Mouse (Mus musculus) liver, embryonic 11.5 days (tissue): Measurements from ENCODE around the gene Pcnx. TPM values are rescaled to one million over a fixed set of nuclear protein-coding genes. Genes with fewer than 3 reads are reported as not detected.
A peak's percentile ranks its signal among the peaks of the same experiment; 100 is the strongest.

ENCODE experiments used
- ATAC-seq: fragments of 200-750 bp; cut with Nextera tagmentation; replicated peaks from 2 replicates; pipeline ENCODE4 v1.8.0; 2017; ENCODE audit warnings: moderate number of reproducible peaks, mild to moderate bottlenecking, moderate TSS enrichment, moderate library complexity; ENCODE audit not compliant: low FRiP score
- DNase-seq: peaks from one replicate; pipeline ENCODE4 v3.0.0-alpha.2; 2017; ENCODE audit warnings: low spot score
- H3K27ac ChIP-seq: fragments of 300-500 bp; sonication (generic); 2 replicates; pipeline ENCODE4 v1.5.1; 2014; ENCODE audit warnings: mild to moderate bottlenecking, low read depth, low read length, control low read depth
- H3K27me3 ChIP-seq: fragments of 300-500 bp; sonication (generic); replicated peaks from 2 replicates; pipeline ENCODE4 v1.6.1; 2014; ENCODE audit warnings: low read length, mixed read lengths; ENCODE audit not compliant: control insufficient read depth, insufficient read depth
- H3K36me3 ChIP-seq: fragments of 300-500 bp; sonication (generic); 2 replicates; pipeline ENCODE4 v1.6.1; 2014; ENCODE audit warnings: mild to moderate bottlenecking, low read length, moderate library complexity, mixed read lengths; ENCODE audit not compliant: control insufficient read depth, insufficient read depth
- H3K4me1 ChIP-seq: fragments of 300-500 bp; sonication (generic); replicated peaks from 2 replicates; pipeline ENCODE4 v1.6.1; 2014; ENCODE audit warnings: low read length, mixed read lengths; ENCODE audit not compliant: control insufficient read depth, insufficient read depth
- H3K4me2 ChIP-seq: fragments of 300-500 bp; sonication (generic); 2 replicates; pipeline ENCODE4 v1.6.1; 2014; ENCODE audit warnings: mild to moderate bottlenecking, control low read depth, moderate library complexity
- H3K4me3 ChIP-seq: fragments of 300-500 bp; sonication (generic); 2 replicates; pipeline ENCODE4 v1.5.1; 2014; ENCODE audit warnings: low read depth, low read length, control low read depth
- H3K9ac ChIP-seq: fragments of 300-500 bp; sonication (generic); 2 replicates; pipeline ENCODE4 v1.6.1; 2014; ENCODE audit warnings: low read depth, low read length, control low read depth
- H3K9me3 ChIP-seq: fragments of 300-500 bp; sonication (generic); 2 replicates; pipeline ENCODE4 v1.6.1; 2016; ENCODE audit warnings: low read length, inconsistent platforms, mixed read lengths; ENCODE audit not compliant: control insufficient read depth
- WGBS: fragments of 180-500 bp; shearing (Covaris S2); extraction: QIAGEN DNeasy Blood & Tissue Kit; methylation state at CpG from one replicate; pipeline ENCODE4 v1.1.7; 2014; 5-methylcytosine and 5-hydroxymethylcytosine counted together
- polyA plus RNA-seq: library from polyadenylated mRNA; unstranded; fragments of >200 nt; fragmentation: Nextera tagmentation; extraction: Ambion mirVana; gene quantifications from 2 replicates; pipeline ENCODE4 v1.2.1, GENCODE M21; 2014

Gene Pcnx
- 7.9 and 9.4 TPM in 2 replicates for polyA plus RNA-seq

DNA sequence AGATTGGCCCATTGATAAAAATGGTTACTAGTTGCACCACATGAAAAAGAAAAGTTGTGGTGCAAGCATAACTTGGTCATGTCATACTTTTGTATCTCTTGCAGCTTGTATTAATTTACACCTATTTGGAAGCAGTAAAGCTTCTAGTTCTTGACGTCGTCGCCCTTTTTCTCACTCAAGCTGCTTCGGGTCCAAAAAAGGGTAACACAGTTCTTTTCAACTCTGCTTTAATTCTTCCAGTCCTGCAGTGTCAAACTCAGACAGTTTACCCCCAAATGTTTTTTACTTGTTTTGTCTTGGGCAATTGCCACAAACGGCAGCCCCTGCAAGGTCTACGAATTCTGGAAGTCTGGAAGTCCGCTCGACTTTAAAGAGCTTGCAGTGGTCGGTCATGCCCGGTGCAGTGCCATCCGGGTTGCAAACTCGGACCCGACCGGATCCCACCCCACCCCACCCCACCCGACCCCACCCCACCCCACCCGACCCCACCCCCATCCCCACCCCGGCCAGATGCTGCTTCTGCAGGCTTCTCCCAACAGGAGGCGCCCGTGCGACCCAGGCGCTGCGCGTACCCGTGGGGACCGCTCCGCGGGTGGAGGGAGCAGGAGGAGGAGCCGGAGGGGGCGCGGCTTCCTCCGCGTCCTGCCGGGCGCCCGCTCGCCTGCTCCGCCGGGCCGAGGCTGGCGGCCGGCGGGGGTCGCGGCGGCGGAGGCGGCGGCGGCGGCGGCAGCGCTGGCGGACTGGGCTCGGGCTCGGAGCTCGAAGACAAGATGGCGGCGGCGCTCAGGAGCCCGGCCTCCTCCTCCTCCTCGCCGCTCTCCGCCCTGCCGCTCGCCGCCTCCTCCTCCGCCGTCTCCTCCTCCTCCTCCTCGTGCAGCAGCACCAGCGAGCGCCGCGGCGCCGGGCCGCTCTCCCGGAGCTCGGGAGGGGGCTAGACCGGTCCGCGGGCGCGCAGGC, at the start of gene Pcnx:
Gene Pcnx, plus strand, starts transcription at position 673 of the 957 bp plus-strand sequence.
- no peaks in the 10 kb centered on the region for H3K9me3 ChIP-seq
- peaks cover 13% of the 10 kb centered on the region for H3K4me1 ChIP-seq
- ATAC-seq (peak; percentile 82), DNase-seq (peak; percentile 82)
- H3K36me3 ChIP-seq: no peaks in the 10 kb centered on the region
- H3K27me3 ChIP-seq: peaks cover 3% of the 10 kb centered on the region
- peak within 1 kb of the TSS; percentile 66 for H3K9ac ChIP-seq
- WGBS: 5% methylated on average over 31 of the region's 83 CpGs
- peak within 1 kb of the TSS; percentile 87 for H3K4me2 ChIP-seq
- H3K4me3 ChIP-seq: peak within 1 kb of the TSS; percentile 72
- peak within 1 kb of the TSS; percentile 54 for H3K27ac ChIP-seq

GRCm38 (mm10) chr12:81810417-81810816, 49.4 kb upstream of the Pcnx start:
- WGBS: 49% methylated on average over 8 of the region's 8 CpGs
- DNase-seq (no peak), ATAC-seq (no peak)
- Histone ChIP-seq H3K27ac (no peak overlapping the region), H3K4me2 (no peak overlapping the region), H3K9me3 (no peaks in the 10 kb centered on the region), H3K9ac (no peak overlapping the region), H3K36me3 (no peaks in the 10 kb centered on the region), H3K4me1 (peaks cover 7% of the 10 kb centered on the region), H3K27me3 (0 out of 2 replicates have a peak, but pooled peaks cover 2% of the 10 kb centered on the region), H3K4me3 (no peak overlapping the region)

DNA sequence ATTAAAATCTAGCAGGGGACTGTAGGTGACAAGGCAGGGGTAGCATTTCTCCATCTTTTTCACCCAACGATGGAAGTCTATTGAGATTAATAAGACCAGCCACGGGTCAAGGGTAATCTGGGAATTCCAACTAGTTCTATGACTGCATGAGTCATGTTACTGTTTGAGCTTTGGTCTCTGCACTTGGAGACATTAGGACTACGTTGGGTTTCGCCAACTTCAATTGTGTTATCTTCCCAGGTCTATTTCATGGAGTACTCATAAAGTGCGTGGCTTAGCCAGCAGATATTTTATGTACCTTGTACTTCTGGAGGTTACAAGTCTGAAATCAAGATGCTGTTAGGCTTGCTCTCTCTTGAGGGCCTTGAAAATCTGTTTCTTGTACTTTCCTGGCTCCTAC, 45.1 kb upstream of the Pcnx start:
- Histone ChIP-seq H3K27me3 (no peaks in the 10 kb centered on the region), H3K4me2 (no peak overlapping the region), H3K27ac (no peak overlapping the region), H3K36me3 (no peaks in the 10 kb centered on the region), H3K9me3 (no peaks in the 10 kb centered on the region), H3K4me1 (no peaks in the 10 kb centered on the region), H3K9ac (no peak overlapping the region), H3K4me3 (no peak overlapping the region)
- ATAC-seq: no peak
- 83% methylated on average over 5 of the region's 5 CpGs for WGBS
- no peak for DNase-seq

DNA sequence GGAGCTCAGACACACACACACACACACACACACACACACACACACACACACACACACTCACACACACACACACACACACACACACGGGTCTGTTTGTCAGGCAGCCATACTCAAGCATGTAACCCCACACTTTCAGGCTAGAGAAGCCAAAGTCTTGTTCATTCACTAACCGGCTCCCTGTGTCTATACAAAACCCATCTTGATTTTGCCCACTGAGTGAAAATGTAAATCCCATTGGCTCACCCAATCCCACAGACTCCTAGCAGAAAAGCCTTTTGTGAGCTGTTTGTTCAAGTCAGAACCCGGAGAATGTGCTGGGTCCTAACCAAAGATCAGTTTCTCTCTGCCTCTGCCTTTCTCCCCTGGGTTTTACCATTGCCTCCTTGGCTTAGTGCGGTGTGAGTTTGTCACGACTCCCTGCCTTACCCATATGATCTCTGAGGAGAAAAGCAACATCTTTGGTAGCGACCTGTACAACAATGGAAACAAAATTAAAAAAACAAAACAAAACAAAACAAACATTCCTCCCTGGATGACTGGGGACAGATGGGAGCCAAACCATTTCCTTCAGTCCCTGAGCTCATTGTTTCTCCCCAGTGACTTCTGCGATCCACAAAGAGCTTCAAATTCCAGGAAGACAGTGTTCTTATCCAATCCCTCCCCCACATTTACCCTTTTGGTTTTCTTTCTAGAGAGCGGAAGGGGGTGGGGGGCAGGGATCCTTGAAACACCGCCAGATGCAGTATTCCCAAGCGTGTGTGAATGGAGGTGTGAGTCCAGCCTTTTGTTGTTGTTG, 43.3 kb upstream of the Pcnx start:
- H3K9me3 ChIP-seq: no peaks in the 10 kb centered on the region
- H3K9ac ChIP-seq: no peak overlapping the region
- H3K4me2 ChIP-seq: peak overlapping the region; percentile 29; the same call in 1 of the 2 replicates
- no peaks in the 10 kb centered on the region for H3K27me3 ChIP-seq
- no peaks in the 10 kb centered on the region for H3K4me1 ChIP-seq
- no peaks in the 10 kb centered on the region for H3K36me3 ChIP-seq
- DNase-seq (no peak), ATAC-seq (no peak)
- WGBS: 23% methylated on average over 10 of the region's 10 CpGs
- no peak overlapping the region for H3K27ac ChIP-seq
- H3K4me3 ChIP-seq: no peak overlapping the region

DNA sequence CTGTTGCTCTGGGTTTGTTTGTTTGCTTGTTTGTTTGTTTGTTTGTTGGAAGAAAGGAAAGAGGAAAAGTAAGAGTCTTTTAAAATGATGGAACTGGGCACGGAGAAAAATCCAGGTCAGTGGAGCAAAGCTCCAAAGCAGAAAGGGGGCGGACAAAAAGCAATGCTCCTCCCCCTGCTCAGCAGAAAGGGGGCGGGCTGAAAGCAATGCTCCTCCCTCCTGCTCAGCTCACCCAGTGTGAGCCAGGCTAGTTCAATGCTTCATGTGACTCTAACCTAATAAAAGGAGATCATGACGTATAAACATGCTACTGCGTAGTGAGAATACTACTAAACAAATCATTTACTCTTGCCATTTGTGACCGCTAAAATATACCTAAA, 42.7 kb upstream of the Pcnx start:
- H3K27ac ChIP-seq: no peak overlapping the region
- WGBS: 38% methylated on average over 6 of the region's 6 CpGs
- peak overlapping the region; percentile 29; the same call in 1 of the 2 replicates for H3K4me2 ChIP-seq

DNA sequence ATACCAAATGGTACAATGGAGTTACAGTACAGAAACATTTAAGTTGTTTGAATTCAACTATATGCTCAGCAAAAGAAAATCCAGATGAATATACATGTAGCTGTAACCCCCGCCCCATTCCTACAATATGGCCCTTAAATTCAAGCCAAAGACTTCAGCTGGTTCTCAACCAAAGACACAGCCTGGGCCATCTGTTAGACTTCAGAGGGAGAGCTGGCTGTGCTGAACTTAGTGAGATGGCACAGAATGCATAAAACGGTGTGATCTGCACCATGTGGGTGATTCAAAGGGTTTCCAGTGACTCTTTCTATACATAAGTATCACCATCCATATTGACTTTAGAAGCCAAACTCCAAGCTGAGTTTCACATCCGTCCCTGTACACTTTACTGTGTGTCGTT, 39.1 kb upstream of the Pcnx start:
- DNase-seq: no peak
- Histone ChIP-seq H3K27me3 (no peaks in the 10 kb centered on the region), H3K4me2 (no peak overlapping the region), H3K36me3 (no peaks in the 10 kb centered on the region), H3K4me3 (no peak overlapping the region), H3K4me1 (no peaks in the 10 kb centered on the region), H3K9me3 (no peaks in the 10 kb centered on the region), H3K9ac (no peak overlapping the region), H3K27ac (no peak overlapping the region)
- ATAC-seq: no peak
- WGBS: 88% methylated on average over 4 of the region's 4 CpGs

More for the DNA sequence above, 42.7 kb upstream of the Pcnx start:
- no peak for ATAC-seq
- no peak overlapping the region for H3K4me3 ChIP-seq
- no peaks in the 10 kb centered on the region for H3K4me1 ChIP-seq
- no peak overlapping the region for H3K9ac ChIP-seq
- DNase-seq: no peak
- H3K9me3 ChIP-seq: no peaks in the 10 kb centered on the region
- H3K36me3 ChIP-seq: no peaks in the 10 kb centered on the region
- no peaks in the 10 kb centered on the region for H3K27me3 ChIP-seq

DNA sequence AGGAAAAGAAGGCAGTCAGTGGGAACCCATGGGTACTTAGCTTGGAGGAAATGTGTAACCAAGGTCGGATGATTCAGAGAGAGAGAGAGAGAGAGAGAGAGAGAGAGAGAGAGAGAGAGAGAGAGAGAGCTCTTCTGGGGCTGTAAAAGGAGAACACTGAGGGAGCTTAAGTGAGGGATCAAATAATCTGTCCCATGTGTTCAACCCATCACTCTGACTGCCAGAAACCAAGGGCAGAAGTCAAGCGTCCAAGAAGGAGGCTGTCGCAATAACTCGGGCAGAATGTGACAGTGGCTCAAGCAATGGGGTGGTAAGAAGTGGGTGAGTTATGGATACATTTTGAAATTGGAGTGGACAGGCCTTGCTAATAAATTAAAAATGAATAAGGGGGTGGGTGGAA, 37.6 kb upstream of the Pcnx start:
- H3K9me3 ChIP-seq: no peaks in the 10 kb centered on the region
- ATAC-seq: no peak
- DNase-seq: no peak
- no peak overlapping the region for H3K9ac ChIP-seq
- H3K27ac ChIP-seq: no peak overlapping the region
- no peaks in the 10 kb centered on the region for H3K36me3 ChIP-seq
- H3K4me1 ChIP-seq: no peaks in the 10 kb centered on the region
- H3K27me3 ChIP-seq: no peaks in the 10 kb centered on the region
- no peak overlapping the region for H3K4me3 ChIP-seq
- H3K4me2 ChIP-seq: no peak overlapping the region
- 68% methylated on average over 4 of the region's 4 CpGs for WGBS

DNA sequence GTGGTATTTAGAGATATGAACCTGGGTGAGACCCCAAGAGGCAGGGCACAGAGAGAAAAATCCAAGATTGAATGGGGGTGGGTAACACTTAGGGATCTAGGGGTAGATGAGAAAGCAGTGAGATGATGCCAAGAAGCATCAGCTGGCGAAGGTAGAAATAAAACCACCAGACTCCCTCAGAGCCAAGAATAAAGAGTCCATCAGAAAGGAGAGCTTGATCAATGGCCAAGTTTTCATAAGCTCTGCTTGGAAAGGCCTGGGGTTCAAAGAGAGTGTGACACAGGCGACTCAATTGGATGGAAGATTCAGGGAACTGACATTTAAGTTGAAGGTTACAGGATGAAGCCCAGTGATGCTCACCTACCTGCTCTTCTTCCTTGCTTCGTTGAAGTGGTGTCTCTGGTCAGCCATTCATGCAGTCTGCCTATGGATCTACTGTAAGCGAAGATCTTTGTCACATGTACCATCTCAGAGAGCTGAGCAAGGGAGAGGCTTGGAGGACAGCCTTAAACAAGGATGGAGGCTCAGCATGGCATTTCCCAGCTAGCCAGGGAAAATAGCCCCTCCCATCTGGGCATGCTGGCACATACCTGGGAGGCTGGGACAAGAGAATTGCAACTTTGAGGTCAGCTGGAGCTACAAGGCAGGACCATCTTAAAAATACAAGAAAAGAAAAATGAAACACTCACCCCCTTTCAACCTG, 36.9 kb upstream of the Pcnx start:
- Histone ChIP-seq H3K9me3 (no peaks in the 10 kb centered on the region), H3K27me3 (no peaks in the 10 kb centered on the region), H3K27ac (no peak overlapping the region), H3K4me1 (no peaks in the 10 kb centered on the region), H3K4me3 (no peak overlapping the region), H3K9ac (no peak overlapping the region), H3K4me2 (no peak overlapping the region), H3K36me3 (no peaks in the 10 kb centered on the region)
- no peak for ATAC-seq
- 75% methylated on average over 4 of the region's 4 CpGs for WGBS
- no peak for DNase-seq
